Mouse (Mus musculus) spleen, adult 2 months (tissue): Measurements from ENCODE around the gene Calcrl.

Source experiments
- CTCF ChIP-seq: fragments of 200-500 bp; IDR thresholded peaks from 2 replicates; pipeline ENCODE4 v1.5.1; 2011; ENCODE audit warnings: mild to moderate bottlenecking, inconsistent platforms; ENCODE audit not compliant: insufficient read depth, insufficient read length, insufficient replicate concordance; ENCODE audit errors: extremely low read depth
- POLR2A ChIP-seq: fragments of 200-500 bp; IDR thresholded peaks from 2 replicates; pipeline ENCODE4 v1.6.1; 2011; ENCODE audit warnings: low read depth, low read length, inconsistent platforms

GRCm38 (mm10) chr2:84384911-84385693 is 40.1 kb downstream of the Calcrl start:
- TF ChIP-seq CTCF: no peak
- no peak for TF ChIP-seq POLR2A
